Mouse (Mus musculus): ENCODE data around the gene Tmem266.

Gene Tmem266

DNA sequence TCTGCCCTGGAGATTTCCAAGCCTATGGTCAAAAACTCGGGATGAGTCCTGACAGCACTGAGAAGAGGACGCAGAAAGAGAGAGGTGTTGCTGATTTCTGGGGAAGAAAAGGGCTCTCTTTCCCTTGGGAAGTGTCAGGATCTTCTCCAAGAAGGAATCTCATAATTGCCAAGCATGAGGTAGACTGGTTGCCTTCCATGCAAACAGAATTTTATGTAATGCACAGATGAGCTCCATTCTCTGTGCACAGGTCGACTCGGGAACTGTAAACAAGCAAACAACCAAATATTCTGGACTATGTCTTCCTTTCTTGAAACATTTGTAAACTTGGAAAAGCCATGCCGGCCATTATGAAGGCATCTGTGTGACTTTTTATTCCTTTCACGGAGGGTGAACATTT lies 2.7 kb downstream of the Tmem266 start:
- DNase-seq (ENCODE audit: low read depth, low spot score) = no peak

DNA sequence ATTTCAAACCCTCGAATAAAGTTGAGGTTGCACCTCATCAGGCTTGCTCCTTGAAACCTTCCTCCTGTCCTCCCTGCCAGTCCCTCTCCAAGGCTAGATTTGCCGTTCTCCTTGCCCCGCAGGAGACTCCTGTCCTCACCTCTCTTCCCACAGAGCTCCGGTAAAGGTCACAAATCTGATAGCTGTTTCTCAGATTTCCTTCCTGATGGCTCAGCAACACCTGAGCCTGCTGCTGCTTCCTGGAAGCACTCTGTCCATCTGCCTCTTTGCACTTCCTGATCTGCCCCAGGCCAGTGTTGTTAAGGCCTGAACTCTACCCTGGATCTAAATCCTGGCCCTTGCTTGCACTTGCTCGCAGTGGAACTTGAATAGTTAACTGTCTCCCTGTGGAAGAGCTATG lies 5.8 kb downstream of the Tmem266 start:
- DNase-seq (ENCODE audit: low read depth, low spot score) = no peak

DNA sequence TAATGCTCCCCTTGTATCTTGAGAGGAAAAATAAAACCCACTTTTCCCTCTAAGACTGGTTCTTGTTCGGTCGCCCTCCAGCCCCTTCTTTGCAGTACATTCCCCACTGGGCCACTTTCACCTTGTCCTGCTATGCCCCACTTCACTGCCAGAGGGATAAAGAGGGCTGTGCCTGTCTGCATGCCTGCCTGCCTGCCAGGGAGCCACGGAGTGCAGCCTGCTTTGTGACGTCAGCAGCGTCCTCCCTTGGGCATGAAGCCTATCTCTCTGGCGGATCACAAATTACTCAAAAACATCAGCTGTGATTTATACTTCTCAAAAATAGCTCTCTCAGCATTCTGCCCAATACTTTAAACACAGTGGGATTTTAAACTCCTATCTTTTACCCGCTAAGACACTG lies 6.2 kb downstream of the Tmem266 start:
- no peak for DNase-seq (ENCODE audit: low read depth, low spot score)

DNA sequence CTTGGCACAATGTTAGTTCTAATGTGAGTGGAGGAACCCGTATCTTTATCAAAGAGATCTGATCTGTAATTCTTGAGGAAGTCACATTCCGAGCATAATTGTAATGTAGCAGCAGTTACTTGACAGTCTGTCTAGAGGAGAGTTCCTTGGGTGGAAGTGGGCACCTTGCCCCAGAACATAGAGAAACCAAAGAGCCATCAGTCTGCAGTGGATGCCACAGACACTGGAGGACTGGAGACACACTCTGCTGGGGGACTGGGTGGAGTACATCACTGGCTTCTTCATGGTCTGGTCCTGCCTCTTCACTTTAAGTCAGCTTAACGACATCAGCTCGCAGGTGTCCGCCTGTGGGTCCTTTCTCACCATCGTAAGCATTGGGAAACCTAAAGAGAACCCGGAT lies 17.5 kb downstream of the Tmem266 start:
- DNase-seq (ENCODE audit: low read depth, low spot score) = no peak

DNA sequence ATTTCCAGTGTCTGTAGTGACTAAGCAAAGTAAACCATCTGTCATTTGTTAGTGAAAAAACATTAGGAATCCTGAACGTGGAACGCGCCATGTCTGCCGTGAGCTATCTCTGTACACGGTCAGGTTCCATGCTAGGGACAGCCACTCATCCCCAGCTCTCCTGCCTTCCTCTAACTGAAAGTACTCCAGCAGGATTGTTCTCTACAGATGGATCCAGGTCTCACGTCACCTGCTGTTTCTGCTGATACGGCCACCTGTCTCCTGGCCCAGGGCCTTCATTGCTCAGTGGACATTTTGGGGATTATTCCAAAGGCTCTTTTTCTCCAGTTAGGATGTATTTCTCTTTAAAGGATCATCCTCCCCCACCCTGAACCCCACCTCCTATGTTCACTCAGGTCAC lies 18.6 kb downstream of the Tmem266 start:
- no peak for DNase-seq (ENCODE audit: low read depth, low spot score)

DNA sequence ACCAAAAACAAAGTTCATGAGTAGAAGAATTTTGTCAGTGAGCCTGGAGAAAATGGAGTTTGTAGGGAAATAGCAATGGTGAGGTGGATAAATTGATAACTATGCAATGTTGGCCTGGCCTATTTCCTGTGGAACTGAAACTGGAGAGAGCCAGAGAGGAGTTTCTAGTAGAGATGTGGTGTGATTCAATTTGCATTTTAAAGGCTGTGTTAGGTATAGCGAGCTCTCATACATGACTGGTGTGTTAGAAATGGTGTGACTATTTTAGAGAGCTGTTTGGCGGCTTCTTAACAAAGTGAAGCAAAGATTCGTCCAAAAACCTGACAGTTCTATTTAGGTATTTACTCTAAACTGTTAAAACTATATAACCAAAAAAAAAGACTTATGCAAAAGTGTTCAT lies 22.0 kb downstream of the Tmem266 start:
- no peak for DNase-seq (ENCODE audit: low read depth, low spot score)

DNA sequence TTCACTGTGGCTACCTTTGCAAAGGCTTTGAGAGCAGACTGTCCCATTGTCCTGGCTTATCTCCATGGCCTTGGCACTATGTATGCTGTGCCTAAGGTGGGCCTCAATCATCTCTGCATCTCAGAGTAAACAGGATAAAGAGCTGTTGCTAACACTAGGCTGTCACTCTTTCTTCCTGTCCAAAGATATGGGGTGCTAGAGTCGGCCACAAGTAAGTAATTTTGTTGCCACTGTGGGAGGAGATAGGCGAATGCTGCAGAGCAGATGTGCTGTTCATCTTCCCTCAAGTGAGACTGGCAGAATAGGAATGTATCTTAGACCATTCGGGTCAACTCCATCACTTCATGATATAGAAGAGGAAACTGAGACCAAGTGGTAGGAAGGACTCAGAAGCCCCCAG lies 28.0 kb downstream of the Tmem266 start:
- no peak for DNase-seq (ENCODE audit: low read depth, low spot score)

DNA sequence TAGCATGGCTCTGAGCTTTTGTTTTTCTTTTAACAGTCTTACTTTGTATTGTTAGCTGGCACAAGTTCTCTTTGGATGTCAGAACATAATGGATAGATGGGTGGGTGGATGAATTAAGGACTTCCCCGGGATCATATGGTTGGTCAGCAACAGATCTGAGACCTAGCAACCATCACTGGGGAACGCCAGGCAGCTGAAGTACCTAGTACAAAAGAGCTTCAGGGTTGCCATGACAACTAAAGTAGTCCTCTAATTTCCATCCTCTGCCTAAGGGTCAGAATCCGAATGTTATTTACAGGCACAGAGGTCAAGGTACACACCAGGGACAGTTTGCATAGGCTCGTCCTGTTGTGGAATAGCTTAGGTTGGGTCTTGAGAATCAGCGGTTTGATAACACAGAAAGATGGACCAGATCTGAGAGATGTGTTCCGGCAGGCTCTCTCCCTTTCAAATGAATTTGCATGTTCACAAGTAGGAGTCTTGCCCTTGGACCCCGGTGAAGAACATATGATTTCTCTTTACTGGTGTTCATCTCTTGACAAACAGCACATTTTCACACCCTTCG lies 28.6 kb downstream of the Tmem266 start:
- no peak for DNase-seq (ENCODE audit: low read depth, low spot score)

DNA sequence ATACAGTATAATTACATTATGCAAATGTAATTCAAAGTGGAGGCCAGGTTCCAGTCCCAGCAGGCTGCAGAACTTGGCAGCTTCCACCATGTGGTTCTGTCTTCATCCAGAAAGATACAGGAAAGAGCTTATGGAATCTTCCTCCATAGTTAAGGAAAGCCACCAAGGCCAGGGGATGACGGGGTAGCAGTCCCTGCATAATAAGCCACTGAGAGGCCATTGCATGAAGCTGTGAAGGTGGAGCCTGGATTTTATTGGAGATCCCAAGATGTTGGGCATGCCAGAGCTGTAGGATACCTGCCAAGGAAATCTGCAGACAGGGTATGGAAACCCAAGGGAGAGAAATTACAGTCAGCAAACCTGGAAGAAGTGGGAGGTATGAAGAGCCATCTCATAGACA lies 30.5 kb downstream of the Tmem266 start:
- no peak for DNase-seq (ENCODE audit: low read depth, low spot score)

DNA sequence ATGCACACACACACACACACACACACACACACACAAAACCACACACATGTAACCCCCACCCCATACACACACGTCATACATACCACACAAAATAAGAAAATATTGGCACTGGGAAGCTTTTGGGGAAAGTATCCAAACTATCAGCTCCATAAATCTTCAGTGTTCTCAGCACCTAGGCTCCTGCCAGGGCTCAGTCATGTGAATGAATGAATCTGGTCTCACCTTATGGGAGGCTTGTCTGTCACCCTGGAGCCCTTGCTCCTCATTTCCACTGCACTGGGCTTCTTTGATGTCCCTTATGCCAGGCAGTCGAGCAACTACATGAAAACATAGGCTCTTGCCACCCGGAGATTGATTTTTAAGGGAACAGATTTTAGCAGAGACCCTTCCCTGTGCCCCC lies 33.7 kb downstream of the Tmem266 start:
- no peak for DNase-seq (ENCODE audit: low read depth, low spot score)

DNA sequence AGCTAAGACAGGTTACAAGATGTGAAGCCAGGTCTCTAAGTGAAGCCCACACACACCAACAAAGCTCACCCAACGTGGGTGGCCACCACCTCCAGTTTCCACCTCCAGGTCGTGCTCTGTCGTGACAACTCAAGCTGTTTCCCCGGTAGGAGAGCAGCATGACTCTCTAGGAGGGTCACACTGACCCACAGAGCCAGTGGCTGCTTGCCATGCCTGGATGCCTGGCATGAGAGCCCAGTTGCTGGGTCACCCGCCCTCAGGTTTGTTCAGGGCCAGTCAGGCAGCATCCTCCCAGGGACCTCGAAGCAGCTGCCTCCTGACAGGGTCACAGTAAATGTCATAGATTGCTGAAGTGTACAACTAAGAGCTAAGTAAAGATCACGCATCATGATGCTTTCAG lies 34.1 kb downstream of the Tmem266 start:
- no peak for DNase-seq (ENCODE audit: low read depth, low spot score)

DNA sequence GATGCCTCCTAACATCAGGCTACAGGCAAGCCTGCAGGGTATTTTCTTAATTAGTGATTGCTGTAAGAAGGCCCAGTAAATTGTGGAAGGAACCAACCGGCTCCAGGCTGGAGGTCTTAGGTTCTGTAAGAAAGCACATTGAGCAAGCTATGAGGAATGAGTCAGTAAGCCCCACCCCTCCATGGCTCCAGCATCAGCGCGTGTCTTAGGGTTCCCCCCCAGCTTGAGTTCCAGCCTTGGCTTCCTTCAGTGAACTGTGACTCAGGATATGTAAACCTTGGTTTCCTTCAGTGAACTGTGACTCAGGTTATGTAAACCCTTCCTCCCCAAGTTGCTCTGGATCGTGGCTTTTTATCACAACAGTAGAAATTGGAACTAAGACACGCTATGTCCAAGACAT lies 35.3 kb downstream of the Tmem266 start:
- DNase-seq (ENCODE audit: low read depth, low spot score) = no peak

DNA sequence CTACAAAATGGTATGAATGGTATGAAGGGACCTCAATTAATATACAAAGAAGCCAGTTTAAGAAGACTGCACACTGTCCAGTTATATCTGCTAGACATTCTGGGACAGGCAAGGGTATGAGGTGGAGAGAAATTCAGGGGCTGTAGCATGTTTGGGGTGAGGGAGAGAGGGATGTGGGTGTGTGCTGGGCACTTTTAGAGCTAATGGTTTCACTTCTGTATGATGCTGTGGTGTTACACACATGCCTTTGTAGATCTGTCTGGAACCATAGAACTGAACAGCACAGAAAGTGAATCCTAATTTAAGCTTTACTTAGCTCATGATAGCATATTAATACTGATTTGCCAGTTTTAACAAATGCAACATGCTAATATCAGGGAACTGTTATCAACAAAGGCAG lies 37.0 kb downstream of the Tmem266 start:
- DNase-seq (ENCODE audit: low read depth, low spot score) = no peak

DNA sequence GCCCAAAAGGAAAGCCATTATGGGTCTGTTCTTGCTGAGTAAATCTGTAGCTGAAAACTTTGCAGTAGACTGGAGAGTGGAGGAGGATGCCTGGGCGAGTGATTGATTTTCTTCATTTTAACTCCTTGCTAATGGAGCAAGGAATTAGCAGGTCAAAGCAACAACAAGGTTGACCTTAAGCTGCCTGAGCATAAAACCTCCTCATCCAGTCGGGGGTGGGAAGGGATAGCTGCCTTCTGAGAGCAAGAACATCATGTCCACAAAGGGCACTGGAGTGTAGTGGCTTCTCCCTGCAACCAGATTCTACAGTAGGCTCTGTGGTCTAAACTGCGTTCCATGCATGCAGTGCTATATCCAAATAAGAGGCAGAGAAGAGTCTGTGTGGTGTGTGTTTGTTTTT lies 41.3 kb downstream of the Tmem266 start:
- DNase-seq (ENCODE audit: low read depth, low spot score) = no peak

DNA sequence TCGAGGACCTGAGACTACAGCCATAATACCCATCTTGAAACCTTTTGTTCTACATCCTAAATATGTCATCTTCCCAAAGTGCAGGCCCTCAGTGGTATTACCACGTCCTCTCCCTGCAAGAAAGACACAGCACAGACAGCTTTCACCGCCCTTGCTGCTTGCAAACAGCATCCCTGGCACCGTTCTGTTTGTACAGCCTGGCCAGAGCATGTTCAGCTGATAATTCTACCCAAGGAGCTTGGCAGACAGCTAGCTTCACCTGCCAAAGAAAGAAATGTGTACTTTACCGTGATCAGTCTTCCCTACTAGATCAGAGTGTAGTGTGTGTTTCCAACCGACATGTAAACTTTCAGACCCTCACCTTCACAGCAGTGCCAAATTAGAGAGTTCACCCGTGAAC lies 45.2 kb downstream of the Tmem266 start:
- no peak for DNase-seq (ENCODE audit: low read depth, low spot score)

DNA sequence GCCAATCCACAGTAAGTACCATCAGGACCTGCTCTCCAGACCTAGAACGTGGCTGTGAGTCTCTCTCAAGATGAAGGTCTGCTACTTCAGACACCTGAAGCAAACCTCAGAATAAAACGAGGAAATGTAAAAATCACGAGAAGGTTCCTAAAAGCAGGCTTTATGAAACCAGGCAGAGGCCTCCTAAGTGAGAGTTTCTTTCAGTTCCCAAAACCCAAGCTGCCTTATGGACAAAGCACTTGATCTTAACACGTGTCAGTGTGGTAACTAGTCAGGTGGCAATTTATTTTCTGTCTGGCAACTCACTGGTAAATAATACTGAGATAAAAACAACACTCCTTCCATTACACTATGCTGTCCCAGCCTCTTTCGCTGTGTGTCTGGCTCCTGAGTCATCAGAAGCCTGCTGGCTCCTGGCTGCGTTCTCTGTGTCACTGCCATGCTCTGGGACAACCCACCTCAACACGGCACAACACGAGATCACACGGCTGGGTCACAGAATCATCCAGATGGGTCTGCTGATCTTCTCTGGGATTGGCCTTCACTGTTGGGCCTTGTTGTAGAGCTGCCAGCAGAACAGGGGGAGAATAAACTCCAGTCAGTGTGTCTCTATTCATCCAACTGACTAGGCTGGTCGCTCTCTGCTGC lies 51.0 kb downstream of the Tmem266 start:
- no peak for DNase-seq (ENCODE audit: low read depth, low spot score)

DNA sequence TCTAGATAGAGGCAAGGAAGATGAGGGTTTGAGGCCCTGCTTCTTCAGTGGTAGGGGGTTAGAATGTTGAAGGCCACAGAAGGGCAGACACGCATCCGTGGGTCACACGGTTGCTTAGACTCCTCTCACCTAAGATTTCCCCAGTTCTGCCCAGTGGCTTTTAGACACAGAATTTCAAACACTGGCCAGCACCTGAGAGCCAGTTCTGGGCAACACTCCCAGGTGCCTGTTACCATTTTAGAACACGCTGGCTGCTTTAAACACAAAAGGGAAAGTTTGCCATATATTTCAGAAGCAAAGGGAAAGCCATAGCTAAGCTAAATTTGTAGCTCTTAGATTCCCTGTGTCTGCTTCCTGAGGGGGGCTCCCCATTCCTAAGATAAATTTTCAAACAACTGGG lies 54.7 kb downstream of the Tmem266 start:
- no peak for DNase-seq (ENCODE audit: low read depth, low spot score)

DNA sequence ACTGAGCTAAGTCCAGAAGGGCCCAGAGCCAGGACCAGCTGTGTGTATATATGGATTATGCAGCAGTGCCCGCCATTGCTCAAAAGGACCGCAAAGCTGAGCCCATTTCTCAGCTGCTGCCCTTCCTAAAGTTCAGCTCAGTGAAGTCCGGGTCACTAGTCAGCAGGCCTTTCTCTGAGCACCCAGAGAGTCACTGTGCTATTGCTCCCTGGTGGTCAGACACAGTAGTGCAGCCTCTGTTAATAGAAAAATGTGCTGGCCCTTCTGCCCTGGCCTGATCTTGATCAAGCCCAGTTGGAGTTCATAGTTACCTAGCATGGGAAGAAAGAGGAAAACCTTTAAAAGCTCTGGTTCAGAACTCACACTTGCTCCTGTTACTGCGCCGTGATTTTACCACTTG lies 55.7 kb downstream of the Tmem266 start:
- DNase-seq (ENCODE audit: low read depth, low spot score) = no peak

DNA sequence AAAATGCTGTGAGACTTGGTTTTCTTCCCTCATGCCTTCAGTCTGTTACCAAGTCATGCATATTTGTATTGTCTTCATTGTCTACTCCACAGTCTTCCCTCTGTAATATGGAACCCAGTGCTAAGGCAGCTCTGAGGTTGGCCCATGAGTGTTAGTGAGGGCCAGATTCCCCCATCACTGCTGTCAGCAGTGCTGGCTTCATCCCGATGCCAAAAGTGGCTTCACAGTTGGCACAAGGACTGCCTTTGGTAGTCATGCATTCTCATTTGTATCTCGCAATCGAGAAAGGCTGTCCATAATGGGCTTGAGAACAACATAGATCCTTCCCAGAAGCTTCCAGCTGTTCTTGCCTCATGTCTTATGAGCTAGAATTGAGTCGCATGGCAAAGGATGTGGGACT lies 59.4 kb downstream of the Tmem266 start:
- DNase-seq (ENCODE audit: low read depth, low spot score) = no peak

DNA sequence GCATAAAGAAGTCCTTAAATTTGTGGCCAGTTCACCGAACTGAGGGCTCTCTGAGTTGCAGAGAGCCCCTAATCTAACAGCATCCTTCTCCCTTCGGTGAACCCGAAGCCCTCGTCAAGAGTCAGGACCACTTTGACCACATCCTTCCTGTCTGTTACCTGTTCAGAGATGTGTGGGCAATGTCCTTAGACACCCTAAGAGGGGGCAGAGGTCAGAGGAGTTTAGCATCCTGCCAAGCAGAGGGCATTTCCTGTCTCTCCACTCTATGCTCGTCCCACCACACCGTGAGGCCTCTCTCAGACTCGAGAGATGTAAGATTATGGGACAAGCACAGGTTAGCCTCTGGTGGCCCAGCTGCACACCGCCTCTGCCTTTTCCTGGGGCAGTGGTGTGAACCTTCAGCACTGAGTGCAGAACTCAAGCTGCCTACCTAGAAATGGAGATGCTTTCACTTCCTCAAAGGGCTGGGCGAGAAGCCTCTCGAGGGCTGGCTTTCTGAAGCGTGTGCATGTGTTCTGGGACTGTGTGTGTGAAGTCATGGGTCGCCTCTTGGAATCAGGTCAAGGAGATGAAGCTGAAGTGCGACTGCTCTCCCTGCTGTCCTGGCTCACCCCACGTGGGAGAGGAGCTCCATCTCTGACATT lies 61.3 kb downstream of the Tmem266 start:
- no peak for DNase-seq (ENCODE audit: low read depth, low spot score)

DNA sequence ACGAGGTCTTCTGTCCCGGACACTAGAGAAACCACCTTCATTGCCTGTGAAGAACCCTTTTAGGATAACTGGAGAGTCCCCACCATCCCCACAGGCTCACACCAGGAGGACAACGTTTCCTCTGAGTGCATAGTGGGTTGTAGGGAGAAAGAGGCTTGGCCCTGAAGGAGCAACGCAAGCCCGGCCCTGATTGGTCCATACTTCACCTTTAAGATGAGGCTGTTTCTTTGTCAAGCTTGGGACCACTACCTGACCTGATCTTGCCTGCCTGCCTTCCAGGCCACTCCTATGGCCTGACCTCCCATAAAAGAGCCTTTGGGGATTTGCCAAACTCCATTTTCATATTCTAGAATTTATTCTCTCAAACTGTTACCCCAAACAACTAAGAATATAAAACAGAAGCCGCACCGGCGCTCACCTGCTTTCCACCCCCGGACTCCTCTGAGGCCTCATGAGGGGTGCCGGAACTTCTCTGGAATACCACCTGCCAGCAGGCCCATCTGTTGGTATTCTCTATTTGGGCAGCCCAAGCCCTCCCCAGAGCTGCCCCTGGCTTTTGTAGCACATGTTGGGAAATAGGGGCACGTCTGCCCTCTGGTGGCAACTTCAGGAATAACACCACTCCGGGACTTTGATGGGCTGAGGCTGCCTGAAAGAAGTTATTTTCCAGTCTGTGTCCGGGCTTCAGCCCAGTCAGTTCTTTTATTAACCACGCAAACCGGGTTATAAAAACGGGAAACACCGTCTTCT lies 65.4 kb downstream of the Tmem266 start:
- peak; percentile 29 for DNase-seq (ENCODE audit: low read depth, low spot score)

DNA sequence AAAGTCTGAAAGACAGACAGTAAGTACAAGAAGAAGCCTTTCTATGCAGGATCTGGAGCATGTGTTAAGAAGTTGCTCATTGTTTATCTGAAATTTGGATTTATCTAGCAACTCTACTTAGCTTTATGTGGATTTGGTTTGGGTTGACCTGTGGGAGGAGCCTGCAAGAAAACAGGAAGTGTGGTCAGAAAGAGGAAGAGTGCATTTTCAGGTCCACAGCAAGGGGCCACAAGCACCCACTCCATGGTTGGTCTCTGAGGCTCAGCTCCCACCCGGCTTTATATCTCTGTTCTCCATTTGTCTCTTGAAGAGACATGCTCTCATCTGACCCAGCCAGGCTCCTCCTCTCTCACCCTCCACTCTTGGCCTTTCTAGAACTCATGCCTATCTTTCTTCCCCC lies 68.9 kb downstream of the Tmem266 start:
- no peak for DNase-seq (ENCODE audit: low read depth, low spot score)
